Mouse (Mus musculus): ENCODE data around the gene Bmp7. TPM values are rescaled to one million over a fixed set of nuclear protein-coding genes. Genes with fewer than 3 reads are reported as not detected.
A peak's percentile ranks its signal among the peaks of the same experiment; 100 is the strongest.

Bmp7 gene
- polyA plus RNA-seq, 1 experiment from 2014 or later = 13.7 TPM

DNA sequence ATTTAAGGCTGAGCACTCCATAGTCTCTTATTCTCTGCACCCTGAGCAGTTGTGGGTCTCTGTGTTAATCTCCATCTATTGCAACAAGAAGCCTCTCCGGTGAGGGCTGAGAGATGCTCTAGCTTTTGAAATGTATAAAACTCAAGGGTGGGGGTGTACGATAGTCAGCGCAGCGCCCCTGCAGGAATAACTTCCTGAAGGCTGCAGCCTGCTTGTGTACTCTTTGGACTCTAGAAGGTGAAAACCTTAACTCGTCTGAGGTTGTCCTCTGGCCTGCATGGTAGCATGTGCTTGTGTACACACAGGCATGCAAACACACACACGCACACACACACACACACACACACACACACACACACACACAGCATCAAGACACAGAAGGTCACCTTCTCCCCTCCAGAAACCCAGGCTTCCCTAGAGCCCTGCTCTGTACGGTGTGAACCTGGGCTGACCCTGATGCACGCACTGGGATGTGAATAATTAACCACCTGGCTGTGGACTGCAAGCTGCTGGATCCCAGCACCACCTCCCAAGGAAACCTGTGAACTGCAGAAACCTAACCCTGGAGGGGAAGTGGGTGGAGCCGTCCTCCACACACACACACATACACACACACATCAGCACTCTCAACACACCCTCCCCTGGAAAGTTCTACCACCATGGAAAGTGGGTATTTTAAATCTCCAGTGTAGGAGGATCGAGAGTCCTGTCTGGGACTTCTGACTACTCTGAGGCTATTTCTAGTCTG, 39.0 kb downstream of the Bmp7 start:
- Histone ChIP-seq H3K27me3 (replicated peaks) (no peaks in the 10 kb centered on the region), H3K4me3 (replicated peaks) (no peak overlapping the region), H3K27ac (replicated peaks) (no peak overlapping the region), H3K9ac (replicated peaks) (no peak overlapping the region), H3K9me3 (replicated peaks) (no peaks in the 10 kb centered on the region), H3K4me2 (no peak overlapping the region), H3K36me3 (no peaks in the 10 kb centered on the region), H3K4me1 (no peaks in the 10 kb centered on the region)
- 66% methylated on average over 10 of the region's 10 CpGs for WGBS
- no peak for ATAC-seq (ENCODE audit: low FRiP score)

DNA sequence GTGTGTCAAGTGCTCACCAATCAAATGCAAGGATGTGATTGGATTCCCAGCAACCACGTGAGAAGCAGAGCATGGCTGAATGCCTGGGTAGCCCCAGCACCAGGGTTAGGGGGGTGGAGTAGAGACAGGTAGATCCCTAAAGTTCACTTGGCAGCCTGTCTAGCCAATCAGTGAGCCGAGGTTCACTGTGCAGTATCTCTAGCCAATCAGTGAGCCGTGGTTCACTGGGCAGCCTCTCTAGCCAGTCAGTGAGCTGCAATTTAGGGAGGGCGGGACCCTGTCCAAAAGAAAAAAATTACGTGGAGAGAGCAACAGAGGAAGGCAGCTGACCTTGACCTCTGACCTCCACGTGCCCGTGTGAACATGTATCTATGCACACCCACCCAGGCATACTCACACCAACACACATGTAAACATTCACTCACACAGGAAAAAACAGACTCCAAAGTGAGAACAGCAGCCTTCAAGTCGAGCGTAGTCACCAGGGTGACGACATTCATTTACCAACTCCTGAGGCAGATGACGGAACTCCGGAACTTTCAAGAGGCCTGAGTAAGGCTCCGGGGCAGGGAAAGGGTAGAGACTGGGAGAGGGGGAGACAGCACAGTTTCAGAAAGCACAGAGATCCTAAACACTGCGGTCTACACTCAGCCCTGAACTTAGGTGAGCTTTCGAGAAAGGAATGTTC, 50.2 kb downstream of the Bmp7 start:
- Histone ChIP-seq H3K9me3 (replicated peaks) (no peaks in the 10 kb centered on the region), H3K4me1 (no peaks in the 10 kb centered on the region), H3K9ac (replicated peaks) (no peak overlapping the region), H3K4me3 (replicated peaks) (no peak overlapping the region), H3K27ac (replicated peaks) (no peak overlapping the region), H3K4me2 (no peak overlapping the region), H3K27me3 (replicated peaks) (no peaks in the 10 kb centered on the region), H3K36me3 (no peaks in the 10 kb centered on the region)
- ATAC-seq (ENCODE audit: low FRiP score) = no peak
- 83% methylated on average over 15 of the region's 15 CpGs for WGBS

DNA sequence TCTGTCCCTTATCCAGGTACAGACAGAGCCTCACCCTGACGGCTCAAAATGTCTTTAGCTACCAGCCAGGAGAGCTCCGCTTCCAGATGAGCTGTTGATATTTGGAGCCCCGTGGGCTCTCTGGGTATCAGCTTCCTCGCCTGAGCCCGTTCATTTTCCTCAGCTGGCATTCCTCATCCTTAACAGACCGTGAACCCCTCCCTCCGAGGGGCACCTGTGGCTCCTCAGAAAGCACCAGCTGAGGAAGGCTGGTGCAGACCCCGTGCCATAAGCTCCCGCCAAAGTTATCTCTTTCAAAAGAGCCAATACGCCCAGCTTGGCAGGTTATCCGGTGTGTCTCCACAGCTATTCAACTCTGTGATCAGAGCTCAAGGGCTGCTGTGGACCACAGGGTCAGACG, 50.9 kb downstream of the Bmp7 start:
- Histone ChIP-seq H3K9ac (replicated peaks) (no peak overlapping the region), H3K27me3 (replicated peaks) (no peaks in the 10 kb centered on the region), H3K4me1 (no peaks in the 10 kb centered on the region), H3K4me2 (no peak overlapping the region), H3K36me3 (no peaks in the 10 kb centered on the region), H3K4me3 (replicated peaks) (no peak overlapping the region), H3K9me3 (replicated peaks) (no peaks in the 10 kb centered on the region), H3K27ac (replicated peaks) (no peak overlapping the region)
- WGBS = 64% methylated on average over 12 of the region's 12 CpGs
- ATAC-seq (ENCODE audit: low FRiP score) = no peak

DNA sequence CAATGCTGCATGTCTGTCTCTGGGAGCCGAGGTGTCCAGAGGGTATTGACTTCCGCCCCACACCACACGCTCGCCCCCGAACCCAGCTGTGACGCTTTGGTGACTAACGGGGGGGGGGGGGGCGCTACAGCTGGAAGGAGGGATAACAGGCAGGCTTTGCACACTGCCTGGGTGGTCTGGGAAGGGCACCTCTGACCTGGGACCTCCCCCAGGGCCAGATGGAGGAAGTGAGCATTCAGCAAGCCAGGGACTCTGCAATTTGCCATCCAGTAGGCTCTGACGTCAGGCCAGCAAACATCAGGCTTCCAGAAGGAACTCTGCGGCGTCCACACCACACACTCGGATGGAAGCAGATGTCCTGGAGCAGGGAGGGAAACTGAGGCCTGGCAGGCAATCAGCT, 52.0 kb downstream of the Bmp7 start:
- no peak overlapping the region for H3K27ac ChIP-seq (replicated peaks)
- H3K4me3 ChIP-seq (replicated peaks) = no peak overlapping the region
- no peak overlapping the region for H3K4me2 ChIP-seq
- H3K27me3 ChIP-seq (replicated peaks) = no peaks in the 10 kb centered on the region
- H3K9me3 ChIP-seq (replicated peaks) = no peaks in the 10 kb centered on the region
- H3K36me3 ChIP-seq = no peaks in the 10 kb centered on the region
- ATAC-seq (ENCODE audit: low FRiP score) = no peak
- no peak overlapping the region for H3K9ac ChIP-seq (replicated peaks)
- 75% methylated on average over 11 of the region's 12 CpGs for WGBS
- no peaks in the 10 kb centered on the region for H3K4me1 ChIP-seq

DNA sequence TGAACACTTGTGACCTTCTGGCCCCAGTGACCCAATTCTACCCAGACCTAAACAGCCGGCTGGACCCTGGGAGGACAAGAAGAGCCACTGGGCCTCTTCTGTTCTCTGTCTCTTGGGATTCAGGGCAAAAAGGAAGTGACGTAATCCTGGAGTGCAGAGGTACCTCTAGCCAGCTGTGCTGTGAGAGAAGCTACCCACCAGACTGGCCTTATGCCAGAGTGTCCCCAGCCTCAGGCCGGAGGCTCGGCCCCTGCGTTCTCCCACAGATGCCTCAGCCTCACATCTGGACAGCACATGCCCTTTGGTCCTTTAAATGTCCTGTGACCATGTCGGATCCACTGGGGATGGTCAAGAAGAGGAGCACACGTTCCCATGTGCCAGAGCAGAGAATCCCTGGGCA, 54.3 kb downstream of the Bmp7 start:
- H3K4me3 ChIP-seq (replicated peaks) = no peak overlapping the region
- no peak overlapping the region for H3K27ac ChIP-seq (replicated peaks)
- ATAC-seq (ENCODE audit: low FRiP score) = no peak
- 0 out of 2 replicates have a peak, but pooled peaks cover 6% of the 10 kb centered on the region for H3K4me1 ChIP-seq
- no peaks in the 10 kb centered on the region for H3K36me3 ChIP-seq
- H3K9ac ChIP-seq (replicated peaks) = no peak overlapping the region
- no peaks in the 10 kb centered on the region for H3K9me3 ChIP-seq (replicated peaks)
- 77% methylated on average over 7 of the region's 7 CpGs for WGBS
- no peaks in the 10 kb centered on the region for H3K27me3 ChIP-seq (replicated peaks)
- H3K4me2 ChIP-seq = no peak overlapping the region

DNA sequence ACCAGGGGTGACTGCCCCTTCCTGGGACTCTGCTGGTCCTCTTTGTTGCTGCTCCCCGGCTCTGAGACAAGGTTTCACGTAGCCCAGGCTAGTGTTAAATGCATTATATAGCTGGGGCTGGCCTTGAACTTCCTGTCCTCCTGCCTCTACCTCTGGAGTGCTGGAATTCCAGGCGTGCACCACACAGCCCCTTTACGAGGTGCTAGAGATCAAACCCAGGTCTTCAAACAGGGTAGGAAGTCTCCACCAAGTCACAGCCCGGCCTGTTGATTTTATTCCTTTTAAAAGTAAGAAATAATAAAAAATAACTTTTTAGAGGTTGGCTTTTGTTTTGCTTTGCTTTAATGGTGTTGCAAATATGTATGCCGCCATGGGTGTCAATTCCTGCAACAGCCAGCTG, 55.5 kb downstream of the Bmp7 start:
- 79% methylated on average over 6 of the region's 6 CpGs for WGBS
- Histone ChIP-seq H3K27me3 (replicated peaks) (no peaks in the 10 kb centered on the region), H3K4me2 (no peak overlapping the region), H3K9me3 (replicated peaks) (no peaks in the 10 kb centered on the region), H3K27ac (replicated peaks) (no peak overlapping the region), H3K36me3 (no peaks in the 10 kb centered on the region), H3K9ac (replicated peaks) (no peak overlapping the region), H3K4me1 (0 out of 2 replicates have a peak, but pooled peaks cover 6% of the 10 kb centered on the region), H3K4me3 (replicated peaks) (no peak overlapping the region)
- ATAC-seq (ENCODE audit: low FRiP score) = no peak

DNA sequence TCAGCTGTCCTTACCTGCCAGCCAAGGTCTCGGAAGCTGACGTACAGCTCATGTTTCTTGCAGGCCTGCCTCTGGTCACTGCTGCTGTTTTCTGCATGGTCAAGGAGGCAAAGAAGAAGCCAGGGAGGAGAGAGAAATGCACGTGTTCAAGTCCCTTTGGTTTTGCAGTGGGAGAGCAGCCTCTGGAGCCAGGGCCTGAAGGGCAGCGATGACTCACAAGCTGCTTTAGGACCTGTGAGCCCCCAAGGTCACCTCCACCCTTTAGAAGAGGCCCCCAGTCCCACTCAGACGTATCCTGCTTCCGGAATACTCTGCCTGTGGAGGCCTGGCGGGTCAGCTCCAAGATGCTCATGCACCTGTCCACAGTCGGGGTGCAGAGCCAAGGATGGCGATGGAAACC, 64.9 kb downstream of the Bmp7 start:
- H3K27me3 ChIP-seq (replicated peaks) = no peaks in the 10 kb centered on the region
- H3K4me2 ChIP-seq = no peak overlapping the region
- WGBS = 95% methylated on average over 9 of the region's 9 CpGs
- H3K36me3 ChIP-seq = no peaks in the 10 kb centered on the region
- H3K4me3 ChIP-seq (replicated peaks) = no peak overlapping the region
- H3K27ac ChIP-seq (replicated peaks) = no peak overlapping the region
- no peak for ATAC-seq (ENCODE audit: low FRiP score)
- H3K4me1 ChIP-seq = no peaks in the 10 kb centered on the region
- no peaks in the 10 kb centered on the region for H3K9me3 ChIP-seq (replicated peaks)
- H3K9ac ChIP-seq (replicated peaks) = no peak overlapping the region

DNA sequence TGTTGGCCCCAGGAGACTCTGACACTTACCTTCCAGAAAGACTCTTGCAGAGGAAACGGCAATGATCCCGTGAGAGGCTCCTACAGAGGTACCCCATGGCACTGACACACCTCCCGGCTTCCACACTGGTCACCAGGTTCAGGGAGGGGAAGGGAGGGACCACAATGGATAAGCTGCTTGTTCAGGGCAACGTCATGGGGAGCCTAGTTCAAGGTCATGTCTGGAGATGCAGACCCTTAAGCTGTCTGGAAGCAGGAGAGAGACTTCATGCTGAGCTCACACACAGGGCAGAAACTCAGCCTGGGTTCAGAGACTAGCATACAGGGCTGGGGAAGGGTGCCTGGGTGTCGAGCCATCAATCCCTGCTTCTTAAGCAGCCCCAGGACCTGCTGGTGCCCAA, 73.8 kb downstream of the Bmp7 start:
- H3K9me3 ChIP-seq (replicated peaks) = no peaks in the 10 kb centered on the region
- H3K27ac ChIP-seq (replicated peaks) = no peak overlapping the region
- 0 out of 2 replicates have a peak, but pooled peaks cover 2% of the 10 kb centered on the region for H3K27me3 ChIP-seq (replicated peaks)
- peaks cover 17% of the 10 kb centered on the region for H3K4me1 ChIP-seq
- no peak overlapping the region for H3K4me3 ChIP-seq (replicated peaks)
- no peaks in the 10 kb centered on the region for H3K36me3 ChIP-seq
- no peak overlapping the region for H3K4me2 ChIP-seq
- WGBS = 80% methylated on average over 5 of the region's 5 CpGs
- ATAC-seq (ENCODE audit: low FRiP score) = no peak
- no peak overlapping the region for H3K9ac ChIP-seq (replicated peaks)

DNA sequence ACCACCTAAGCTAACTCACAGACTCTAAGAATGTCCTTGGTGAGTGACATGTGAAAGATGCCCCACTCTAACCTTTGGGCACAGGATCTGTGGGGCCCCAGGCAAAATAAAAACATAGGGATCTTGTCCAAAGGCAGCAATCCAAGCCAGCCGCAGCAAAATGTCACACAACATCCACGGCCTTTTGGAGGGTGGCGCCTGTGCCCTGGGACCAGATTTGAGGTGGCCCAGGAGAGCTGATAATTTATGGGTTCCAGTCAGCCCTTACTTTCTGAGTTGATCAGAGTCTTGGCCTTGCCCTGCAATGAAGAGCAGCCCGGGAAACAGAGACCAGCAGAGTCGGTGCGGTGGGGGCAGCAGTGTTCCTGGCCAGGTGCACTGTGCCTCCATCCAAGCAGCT, 75.0 kb downstream of the Bmp7 start:
- H3K27ac ChIP-seq (replicated peaks) = no peak overlapping the region
- no peaks in the 10 kb centered on the region for H3K36me3 ChIP-seq
- no peak overlapping the region for H3K9ac ChIP-seq (replicated peaks)
- 89% methylated on average over 6 of the region's 6 CpGs for WGBS
- no peak overlapping the region for H3K4me3 ChIP-seq (replicated peaks)
- H3K4me1 ChIP-seq = peaks cover 17% of the 10 kb centered on the region
- H3K27me3 ChIP-seq (replicated peaks) = 0 out of 2 replicates have a peak, but pooled peaks cover 2% of the 10 kb centered on the region
- no peak overlapping the region for H3K4me2 ChIP-seq
- H3K9me3 ChIP-seq (replicated peaks) = no peaks in the 10 kb centered on the region
- no peak for ATAC-seq (ENCODE audit: low FRiP score)

DNA sequence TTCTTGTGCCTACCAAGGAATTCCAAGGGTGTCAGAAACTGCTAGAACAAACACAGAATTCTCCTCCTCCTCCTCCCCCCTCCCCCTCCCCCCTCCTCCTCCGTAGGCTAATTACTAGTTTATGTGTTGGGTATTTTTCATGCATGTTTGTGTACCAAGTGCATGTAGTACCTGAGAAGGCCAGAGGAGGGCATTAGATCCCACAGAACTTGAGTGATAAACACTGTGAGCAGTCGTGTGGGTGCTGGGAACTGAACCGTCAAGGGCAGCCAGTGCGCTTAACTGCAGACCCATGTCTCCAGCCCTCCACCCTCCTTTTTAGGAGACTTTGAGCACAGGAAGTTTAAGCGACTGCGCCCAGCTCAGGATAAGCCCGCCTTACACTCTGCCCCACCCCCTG, 75.6 kb downstream of the Bmp7 start:
- WGBS = 88% methylated on average over 7 of the region's 7 CpGs
- Histone ChIP-seq H3K4me1 (peaks cover 17% of the 10 kb centered on the region), H3K4me2 (no peak overlapping the region), H3K9ac (replicated peaks) (no peak overlapping the region), H3K9me3 (replicated peaks) (no peaks in the 10 kb centered on the region), H3K4me3 (replicated peaks) (no peak overlapping the region), H3K27ac (replicated peaks) (no peak overlapping the region), H3K27me3 (replicated peaks) (0 out of 2 replicates have a peak, but pooled peaks cover 2% of the 10 kb centered on the region), H3K36me3 (no peaks in the 10 kb centered on the region)
- no peak for ATAC-seq (ENCODE audit: low FRiP score)

DNA sequence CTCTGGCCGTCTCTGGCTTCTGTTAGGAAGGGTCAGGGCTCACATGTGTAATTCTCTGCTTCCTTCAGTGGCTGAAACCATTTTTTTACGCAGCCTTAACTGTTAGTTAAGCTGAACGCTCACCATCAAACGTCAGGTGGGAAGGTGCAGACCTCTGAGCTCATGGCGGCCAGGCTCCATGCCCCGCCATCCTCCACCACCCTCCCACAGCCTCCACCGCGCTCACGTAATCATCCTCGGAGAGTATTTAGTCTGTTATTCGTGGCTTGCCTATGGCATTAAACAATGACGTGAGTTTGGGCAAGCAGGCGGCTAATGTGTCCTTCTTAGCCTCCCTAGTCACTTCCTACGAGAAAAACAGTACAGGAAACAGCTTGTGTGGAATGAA, 76.7 kb downstream of the Bmp7 start:
- Histone ChIP-seq H3K27ac (replicated peaks) (no peak overlapping the region), H3K27me3 (replicated peaks) (0 out of 2 replicates have a peak, but pooled peaks cover 2% of the 10 kb centered on the region), H3K36me3 (no peaks in the 10 kb centered on the region), H3K9ac (replicated peaks) (no peak overlapping the region), H3K4me2 (peak overlapping the region; percentile 41), H3K4me3 (replicated peaks) (no peak overlapping the region), H3K4me1 (peaks cover 17% of the 10 kb centered on the region), H3K9me3 (replicated peaks) (no peaks in the 10 kb centered on the region)
- WGBS = 59% methylated on average over 14 of the region's 14 CpGs
- ATAC-seq (ENCODE audit: low FRiP score) = 0 out of 2 replicates have a peak, but pooled peaks have one; percentile 21

DNA sequence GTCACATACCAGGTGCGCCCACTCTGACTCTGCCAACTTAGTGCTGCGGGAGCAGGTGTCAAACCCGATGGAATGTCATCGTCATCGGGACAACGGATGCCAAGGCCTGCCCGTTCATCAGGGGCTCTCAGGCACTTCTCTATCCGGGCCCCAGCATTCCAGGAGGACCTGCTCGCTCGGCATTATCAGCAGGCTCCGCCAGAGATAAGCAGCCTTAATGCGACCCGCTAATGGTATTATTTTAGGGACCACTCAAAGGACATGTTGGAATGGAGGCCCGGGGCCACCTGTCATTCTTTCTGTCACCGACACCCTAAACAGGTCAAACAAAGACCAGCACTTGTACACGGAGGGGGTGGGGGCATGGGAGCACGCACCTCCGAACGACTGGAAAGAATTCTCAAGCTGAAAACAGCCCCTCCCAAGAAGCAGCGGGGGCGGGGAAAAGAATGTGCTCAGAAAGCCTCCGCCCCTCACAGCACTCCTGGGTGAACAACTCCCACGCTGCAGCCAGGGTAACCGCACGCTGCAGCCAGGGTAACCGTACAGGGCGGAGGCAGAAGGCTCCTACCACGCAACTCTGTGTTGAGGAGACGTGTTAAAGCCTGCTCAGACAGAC, 77.2 kb downstream of the Bmp7 start:
- peak; percentile 58; the same call in 1 of the 2 replicates for ATAC-seq (ENCODE audit: low FRiP score)
- H3K4me2 ChIP-seq = peak overlapping the region; percentile 41
- H3K9me3 ChIP-seq (replicated peaks) = no peaks in the 10 kb centered on the region
- H3K36me3 ChIP-seq = no peaks in the 10 kb centered on the region
- H3K27me3 ChIP-seq (replicated peaks) = 0 out of 2 replicates have a peak, but pooled peaks cover 2% of the 10 kb centered on the region
- H3K9ac ChIP-seq (replicated peaks) = no peak overlapping the region
- H3K4me3 ChIP-seq (replicated peaks) = no peak overlapping the region
- 44% methylated on average over 29 of the region's 29 CpGs for WGBS
- peaks cover 17% of the 10 kb centered on the region for H3K4me1 ChIP-seq
- H3K27ac ChIP-seq (replicated peaks) = no peak overlapping the region

Data from neural tube, embryonic 15.5 days (tissue).